Mouse (Mus musculus) small intestine, adult 2 months (tissue): ENCODE data around the gene Adgrg4. TPM values are rescaled to one million over a fixed set of nuclear protein-coding genes. Genes with fewer than 3 reads are reported as not detected.

Source experiments
- H3K27ac ChIP-seq: fragments of 200-500 bp; 2 replicates; pipeline ENCODE4 v1.5.1; 2012; ENCODE audit warnings: low read depth, low read length, control low read depth, inconsistent platforms; ENCODE audit not compliant: insufficient read depth
- H3K27me3 ChIP-seq: fragments of 200-500 bp; 2 replicates; pipeline ENCODE4 v1.6.1; 2012; ENCODE audit warnings: mild to moderate bottlenecking, moderate library complexity, low read length, inconsistent platforms; ENCODE audit not compliant: control insufficient read depth, insufficient read depth
- H3K36me3 ChIP-seq: fragments of 200-500 bp; 2 replicates; pipeline ENCODE4 v1.6.1; 2012; ENCODE audit warnings: mild to moderate bottlenecking, low read length, control low read depth, inconsistent platforms; ENCODE audit not compliant: control insufficient read depth, insufficient read depth
- H3K4me1 ChIP-seq: fragments of 200-500 bp; 2 replicates; pipeline ENCODE4 v1.6.1; 2012; ENCODE audit warnings: low read length, inconsistent platforms, mixed read lengths; ENCODE audit not compliant: control insufficient read depth, insufficient read depth, insufficient read length
- H3K4me3 ChIP-seq: fragments of 200-500 bp; 2 replicates; pipeline ENCODE4 v1.5.1; 2012; ENCODE audit warnings: low read depth, mild to moderate bottlenecking, control low read depth, inconsistent platforms, low read length, moderate library complexity
- CTCF ChIP-seq: fragments of 200-500 bp; IDR thresholded peaks from 2 replicates; pipeline ENCODE4 v1.5.1; 2012; ENCODE audit warnings: low read depth, mild to moderate bottlenecking, control low read depth, inconsistent platforms, low read length, moderate library complexity, mixed read lengths; ENCODE audit not compliant: insufficient replicate concordance, insufficient read length; ENCODE audit errors: extremely low read depth
- POLR2A ChIP-seq: fragments of 200-500 bp; IDR thresholded peaks from 2 replicates; pipeline ENCODE4 v1.6.1; 2012; ENCODE audit warnings: low read depth, mild to moderate bottlenecking, control low read depth, inconsistent platforms, low read length, moderate library complexity
- WGBS: fragments of 180-500 bp; shearing (Covaris S2); methylation state at CpG from one replicate; pipeline ENCODE4 v1.1.7; 2018; 5-methylcytosine and 5-hydroxymethylcytosine counted together
- polyA plus RNA-seq: library from polyadenylated mRNA; depleted of rRNA; stranded (reverse); fragments of >200 nt; gene quantifications from 2 replicates; pipeline ENCODE4 v1.2.3, GENCODE M21; 2012; rRNA removed

Gene Adgrg4
- 0.11 and 0.44 TPM in 2 replicates for polyA plus RNA-seq

DNA sequence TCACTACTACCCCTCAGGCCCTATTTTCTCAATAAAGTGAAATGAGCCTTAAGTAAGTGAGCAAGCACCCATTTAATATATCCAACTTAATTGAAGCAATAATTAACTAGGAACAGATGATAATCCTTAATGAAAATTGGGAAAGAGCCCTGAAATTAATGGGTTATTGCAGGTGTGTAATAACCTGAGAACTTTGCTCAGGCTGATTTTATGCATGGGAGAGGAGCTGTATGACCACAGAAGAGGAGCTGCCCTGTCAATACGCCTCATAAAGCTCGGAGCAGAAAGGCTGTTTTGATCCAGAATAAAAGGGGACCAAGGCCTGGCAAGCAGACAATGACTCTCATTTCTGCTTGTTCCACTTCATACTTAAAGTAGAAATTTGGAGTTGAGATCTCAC, at the start of gene Adgrg4:
Gene Adgrg4, plus strand, starts transcription at position 301 of the 400 bp plus-strand sequence.
- Histone ChIP-seq H3K27ac (no peak within 1 kb of the TSS), H3K36me3 (no peaks in the 10 kb centered on the region), H3K4me3 (no peak within 1 kb of the TSS), H3K4me1 (no peaks in the 10 kb centered on the region), H3K27me3 (no peaks in the 10 kb centered on the region)
- TF ChIP-seq POLR2A (no peak), CTCF (no peak)
- 76% methylated on average over 2 of the region's 2 CpGs for WGBS

DNA sequence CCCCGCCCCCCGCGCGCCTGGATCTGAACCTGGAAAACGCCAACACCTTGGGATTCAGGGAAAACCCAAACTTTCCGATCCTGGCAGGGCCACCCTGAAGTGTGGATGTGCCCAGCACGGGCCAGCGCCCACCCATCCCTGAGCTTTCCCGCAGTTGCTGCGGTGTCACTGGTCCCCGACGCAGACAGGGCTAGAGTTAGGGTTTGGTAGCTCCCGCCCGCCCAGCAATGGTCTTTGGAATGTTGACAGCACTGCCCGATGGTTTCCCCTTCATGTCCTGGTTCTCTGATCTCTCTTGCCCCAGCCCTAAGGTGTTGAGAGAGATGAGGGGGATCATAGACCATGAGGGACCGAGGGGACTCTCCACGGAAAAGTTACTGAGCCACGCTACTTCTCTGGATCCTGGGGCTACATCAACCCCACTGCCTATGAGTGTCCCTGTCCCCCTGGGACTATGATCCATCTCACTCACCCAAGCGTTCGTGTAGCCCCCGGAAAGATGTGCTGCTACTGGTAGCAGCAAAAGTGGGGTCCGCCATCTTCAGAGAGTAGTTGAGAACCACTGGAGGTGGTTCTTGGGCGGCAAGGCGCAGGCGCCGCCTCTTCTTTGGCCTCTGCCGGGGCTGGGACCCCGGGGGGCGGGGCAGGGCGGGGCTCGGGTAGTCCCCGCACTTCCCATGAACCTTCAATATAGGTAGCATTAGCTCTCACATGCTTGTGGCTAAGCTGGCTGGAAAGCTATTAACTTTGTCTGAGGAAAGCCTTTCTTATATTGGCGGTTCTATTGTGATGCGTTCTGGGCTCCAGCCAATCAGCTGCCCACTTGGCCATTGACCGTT, 48.0 kb upstream of the Adgrg4 start, which contains the start of gene Map7d3:
Gene Map7d3, minus strand, starts transcription at position 562 of the 839 bp plus-strand sequence.
- H3K4me3 ChIP-seq: peak within 1 kb of the TSS; percentile 60
- H3K36me3 ChIP-seq: no peaks in the 10 kb centered on the region
- H3K27ac ChIP-seq: no peak within 1 kb of the TSS
- no peaks in the 10 kb centered on the region for H3K4me1 ChIP-seq
- no peaks in the 10 kb centered on the region; the same call in 1 of the 2 replicates for H3K27me3 ChIP-seq
- 14% methylated on average over 35 of the region's 35 CpGs for WGBS
- TF ChIP-seq CTCF (no peak), POLR2A (no peak)

DNA sequence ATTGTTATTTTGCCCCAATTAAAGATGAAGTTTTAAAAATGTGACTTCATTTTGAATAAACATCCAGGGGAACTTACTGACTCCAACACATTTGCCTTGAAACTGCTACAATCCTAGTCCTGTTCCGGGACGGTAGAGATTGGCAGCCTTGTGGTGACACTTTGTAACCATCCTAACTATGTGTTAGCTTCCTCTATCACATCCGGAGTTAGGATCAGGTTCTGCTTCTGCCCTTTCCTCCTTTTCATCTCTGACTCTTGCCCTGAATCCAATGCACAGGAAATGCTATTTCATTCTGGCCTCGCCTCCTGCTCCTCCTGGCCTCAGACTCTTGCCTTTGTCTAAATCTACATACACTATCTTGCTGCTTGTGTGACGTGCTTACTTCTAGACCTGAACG, 42.5 kb upstream of the Adgrg4 start:
- H3K4me3 ChIP-seq: no peak overlapping the region
- H3K4me1 ChIP-seq: no peaks in the 10 kb centered on the region
- WGBS: 72% methylated on average over 6 of the region's 6 CpGs
- TF ChIP-seq POLR2A (no peak), CTCF (no peak)
- H3K36me3 ChIP-seq: no peaks in the 10 kb centered on the region
- H3K27ac ChIP-seq: no peak overlapping the region
- H3K27me3 ChIP-seq: no peaks in the 10 kb centered on the region

DNA sequence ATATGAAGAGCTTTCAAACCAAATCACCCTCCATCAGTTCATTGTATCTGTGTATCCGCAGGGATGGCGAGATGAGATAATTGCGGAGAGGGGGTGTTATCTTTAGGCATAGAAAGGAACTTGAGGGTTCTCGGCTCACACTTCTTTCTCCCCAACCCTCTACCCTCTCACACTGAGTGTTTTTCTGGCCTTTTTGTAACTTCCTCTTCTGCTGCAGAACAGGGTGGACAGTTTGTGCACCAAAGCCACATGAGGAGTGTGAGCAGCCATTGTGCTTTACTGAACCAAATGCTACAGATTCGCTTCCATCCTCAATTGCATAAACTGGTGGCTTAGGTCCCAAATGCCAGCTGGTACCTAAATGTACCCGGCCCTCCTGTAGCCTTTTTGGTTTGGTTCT, 34.1 kb upstream of the Adgrg4 start:
- Histone ChIP-seq H3K36me3 (no peaks in the 10 kb centered on the region), H3K4me1 (no peaks in the 10 kb centered on the region), H3K27ac (no peak overlapping the region), H3K4me3 (no peak overlapping the region), H3K27me3 (no peaks in the 10 kb centered on the region)
- no peak for TF ChIP-seq POLR2A
- no peak for TF ChIP-seq CTCF
- 80% methylated on average over 6 of the region's 6 CpGs for WGBS

DNA sequence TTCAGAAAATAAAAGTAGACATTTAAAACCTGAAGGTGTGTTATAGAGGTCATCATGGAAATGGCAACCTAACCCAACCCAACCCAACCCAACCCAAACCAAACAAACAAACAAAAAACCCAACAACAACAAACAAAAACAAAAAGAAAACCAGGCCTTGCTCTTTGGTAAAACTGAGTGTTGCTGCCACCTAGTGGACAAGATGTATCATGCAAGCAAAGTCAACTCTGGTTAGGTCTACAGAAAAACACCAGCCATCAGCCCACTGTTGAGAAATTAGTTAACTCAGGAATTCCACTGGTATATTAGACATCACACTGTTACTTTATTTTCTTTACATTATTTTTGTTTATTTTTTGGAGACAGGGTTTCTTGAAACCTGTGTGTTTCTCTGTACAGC, 30.6 kb upstream of the Adgrg4 start:
- Histone ChIP-seq H3K4me1 (no peaks in the 10 kb centered on the region), H3K27ac (no peak overlapping the region), H3K27me3 (no peaks in the 10 kb centered on the region), H3K4me3 (no peak overlapping the region), H3K36me3 (no peaks in the 10 kb centered on the region)
- TF ChIP-seq CTCF (no peak), POLR2A (no peak)

DNA sequence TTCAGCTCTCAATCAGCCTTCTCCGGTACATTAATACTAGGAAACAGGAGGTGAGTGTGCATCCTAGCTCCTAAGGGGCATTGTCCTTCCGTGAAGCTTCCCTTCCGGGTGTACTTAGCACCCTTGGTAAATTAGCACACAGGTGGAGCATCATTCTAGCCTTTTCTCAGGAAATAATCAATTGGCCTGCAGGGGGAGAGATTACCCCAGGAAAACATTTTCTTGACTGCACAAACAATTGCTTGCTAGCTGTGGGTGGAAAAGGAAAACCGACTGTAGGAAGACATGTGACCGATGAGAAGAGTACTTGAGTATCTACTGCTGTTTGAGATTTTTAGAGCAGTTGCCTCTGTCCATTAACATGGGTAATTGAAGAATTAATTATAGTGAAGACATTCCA, 28.7 kb upstream of the Adgrg4 start:
- Histone ChIP-seq H3K27me3 (no peaks in the 10 kb centered on the region), H3K4me3 (no peak overlapping the region), H3K27ac (no peak overlapping the region), H3K36me3 (no peaks in the 10 kb centered on the region), H3K4me1 (no peaks in the 10 kb centered on the region)
- 43% methylated on average over 5 of the region's 5 CpGs for whole genome bisulfite sequencing
- no peak for TF ChIP-seq POLR2A
- no peak for TF ChIP-seq CTCF

DNA sequence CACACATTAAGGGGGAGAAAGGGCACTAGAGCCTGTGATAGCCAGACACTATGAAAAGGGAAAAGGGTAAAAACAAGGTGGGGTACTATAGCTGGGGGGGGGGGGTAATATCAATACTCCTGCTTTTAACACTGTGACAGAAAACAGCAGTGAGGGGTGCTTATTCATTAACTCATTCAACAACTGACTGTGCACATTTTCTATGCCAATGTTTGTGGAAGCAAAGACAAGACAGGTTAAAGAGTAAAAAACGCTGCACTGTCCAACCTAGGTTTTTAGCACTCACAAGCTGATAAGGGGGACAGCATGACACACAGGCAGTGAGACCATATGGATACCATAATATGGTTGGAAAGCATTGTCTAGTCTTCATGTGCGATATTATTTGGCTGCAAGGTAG, 142.9 kb downstream of the Adgrg4 start:
- Histone ChIP-seq H3K4me1 (no peaks in the 10 kb centered on the region), H3K27me3 (no peaks in the 10 kb centered on the region), H3K36me3 (no peaks in the 10 kb centered on the region), H3K27ac (no peak overlapping the region), H3K4me3 (no peak overlapping the region)
- 61% methylated on average over 2 of the region's 2 CpGs for WGBS
- no peak for TF ChIP-seq CTCF
- no peak for TF ChIP-seq POLR2A

DNA sequence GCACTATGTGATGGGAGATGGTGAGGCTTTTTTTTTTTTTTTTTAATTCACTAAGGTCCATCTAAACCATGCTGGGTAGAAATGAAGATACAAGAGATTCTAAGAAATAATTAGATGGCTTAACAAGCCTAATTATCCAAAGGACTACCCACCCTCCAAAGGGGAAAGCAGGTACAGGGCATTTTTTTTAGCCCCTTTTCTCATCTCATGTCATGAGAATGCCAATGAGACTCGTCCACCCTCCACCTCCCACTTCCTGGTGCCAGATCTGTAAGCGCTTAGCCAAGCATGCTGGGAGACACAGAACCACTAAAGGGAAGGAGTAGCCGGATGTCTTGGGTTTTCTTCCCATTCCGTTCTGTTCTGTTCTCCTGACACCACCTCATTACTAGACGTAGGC, 172.8 kb downstream of the Adgrg4 start, which contains the start of gene Brs3:
Gene Brs3, plus strand, starts transcription at position 301 of the 400 bp plus-strand sequence.
- Histone ChIP-seq H3K27me3 (no peaks in the 10 kb centered on the region), H3K27ac (no peak within 1 kb of the TSS), H3K4me3 (no peak within 1 kb of the TSS), H3K36me3 (no peaks in the 10 kb centered on the region), H3K4me1 (no peaks in the 10 kb centered on the region)
- WGBS: 73% methylated on average over 5 of the region's 5 CpGs
- TF ChIP-seq POLR2A (no peak), CTCF (no peak)
